Mouse (Mus musculus): ENCODE results near the gene Klk1b3.
"Not testable (repeated sequence)": the region's sequence is repeated elsewhere in the genome, so short reads cannot be mapped to it uniquely, and the experiment has no call there.

Klk1b3 gene

DNA sequence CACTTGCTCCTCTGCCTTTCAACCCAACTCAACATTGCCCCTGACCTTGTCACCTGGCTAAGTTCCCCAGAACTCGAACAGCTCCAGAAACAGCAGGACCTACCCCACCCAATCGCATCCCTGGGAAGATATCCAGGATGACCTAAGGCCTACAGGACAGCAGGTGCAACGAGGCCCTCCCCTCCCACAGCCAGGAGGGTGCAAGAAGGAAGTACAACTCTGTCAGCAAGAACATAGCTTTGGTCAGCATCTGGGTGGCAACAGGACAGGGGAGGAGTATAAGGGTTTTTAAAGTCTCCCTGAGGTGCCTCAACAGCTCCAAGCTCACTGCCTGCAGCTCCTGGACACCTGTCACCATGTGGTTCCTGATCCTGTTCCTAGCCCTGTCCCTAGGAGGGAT is at the start of gene Klk1b3:
Gene Klk1b3, plus strand, starts transcription at position 301 of the 400 bp plus-strand sequence.
- DNase-seq (ENCODE audit: low read depth): no peak

DNA sequence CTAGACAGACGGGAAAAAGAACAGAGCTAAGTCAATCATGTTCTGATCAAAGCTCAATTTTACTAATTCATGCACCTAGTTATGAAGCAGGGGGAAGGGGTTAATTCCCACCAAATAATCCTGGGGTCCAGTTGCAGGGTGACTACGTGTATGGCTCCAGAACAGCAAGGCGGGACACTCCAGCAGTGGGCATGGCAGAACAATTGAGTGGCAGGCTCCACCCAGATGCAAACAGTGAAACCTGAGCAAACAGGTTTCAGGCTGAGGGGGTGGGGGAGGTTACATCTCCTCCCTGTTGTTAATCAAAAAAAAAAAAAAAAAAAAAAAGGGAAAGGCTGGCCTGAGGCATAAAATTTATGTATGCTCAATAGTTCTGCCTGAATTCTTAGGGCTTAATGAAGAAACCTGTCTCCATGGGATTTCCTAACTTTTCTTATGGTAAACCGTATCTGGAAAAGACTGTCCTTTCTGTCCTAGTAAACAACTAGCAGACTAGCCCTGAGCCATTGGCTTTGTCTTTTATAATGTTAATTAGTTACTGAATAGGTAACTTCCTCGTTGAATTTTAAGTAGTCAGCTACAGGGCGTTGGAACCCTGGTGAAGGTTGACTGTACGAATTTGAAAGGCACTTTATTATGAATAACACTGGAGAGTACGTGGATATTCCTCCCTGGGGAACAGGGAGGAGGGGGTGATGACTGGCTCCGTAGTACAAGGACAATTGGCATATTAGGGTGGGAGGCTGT is 18.5 kb upstream of the Klk1b3 start:
- no peak for DNase-seq (ENCODE audit: low read depth)

DNA sequence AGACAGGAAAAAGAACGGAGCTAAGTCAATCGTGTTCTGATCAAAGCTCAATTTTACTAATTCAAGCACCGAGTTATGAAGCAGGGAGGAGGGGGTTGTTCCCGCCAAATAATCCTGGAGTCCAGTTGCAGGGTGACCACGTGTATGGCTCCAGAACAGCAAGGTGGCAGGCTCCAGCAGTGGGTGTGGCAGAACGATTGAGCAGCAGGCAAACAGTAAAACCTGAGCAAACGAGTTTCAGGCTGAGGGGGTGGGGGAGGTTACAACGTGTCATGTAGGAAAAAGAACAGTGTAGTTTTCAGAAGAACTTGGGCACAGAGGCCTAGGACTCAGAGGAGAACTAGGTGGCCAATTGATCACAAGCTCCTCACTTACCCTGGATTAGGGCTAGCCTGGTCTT is 11.5 kb upstream of the Klk1b3 start:
- DNase-seq (ENCODE audit: low read depth): not testable (repeated sequence)

DNA sequence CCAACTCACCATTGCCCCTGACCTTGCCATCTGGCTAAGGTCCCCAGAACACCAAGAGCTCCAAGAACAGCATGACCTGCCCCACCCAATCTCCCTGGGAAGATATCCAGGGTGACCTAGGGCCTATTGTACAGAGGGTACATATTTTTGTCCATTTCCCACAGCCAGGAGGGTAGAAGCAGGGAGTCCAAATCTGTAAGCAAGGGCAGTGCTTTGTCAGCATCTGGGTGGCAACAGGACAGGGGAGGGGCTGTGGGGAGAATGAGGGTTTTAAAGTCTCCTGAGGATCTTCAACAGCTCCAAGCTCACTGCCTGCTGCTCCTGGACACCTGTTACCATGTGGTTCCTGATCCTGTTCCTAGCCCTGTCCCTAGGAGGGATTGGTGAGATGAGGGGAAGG is 10.1 kb upstream of the Klk1b3 start, which contains the start of gene Klk1b24:
Gene Klk1b24, plus strand, starts transcription at position 301 of the 400 bp plus-strand sequence.
- not testable (repeated sequence) for DNase-seq (ENCODE audit: low read depth)

DNA sequence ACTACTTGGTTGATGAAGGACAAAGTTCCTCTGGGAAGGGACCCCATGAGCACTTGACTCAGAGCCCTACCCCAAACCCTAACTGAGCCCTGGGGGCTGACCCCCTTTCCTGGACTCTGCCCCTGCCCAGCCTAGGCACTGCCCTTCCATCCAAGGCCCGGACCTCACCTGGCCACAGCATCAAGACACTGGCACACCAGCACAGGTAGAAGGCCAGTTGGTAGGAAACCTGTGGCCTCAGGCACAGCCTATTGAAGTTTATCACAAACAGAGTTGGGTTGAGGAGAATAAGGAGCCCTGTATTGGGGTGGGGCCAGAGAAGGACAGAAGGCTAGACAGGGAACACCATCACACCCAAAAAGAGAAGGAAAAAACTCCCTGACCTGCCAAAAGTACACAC is 4.5 kb upstream of the Klk1b3 start:
- not testable (repeated sequence) for DNase-seq (ENCODE audit: low read depth)

DNA sequence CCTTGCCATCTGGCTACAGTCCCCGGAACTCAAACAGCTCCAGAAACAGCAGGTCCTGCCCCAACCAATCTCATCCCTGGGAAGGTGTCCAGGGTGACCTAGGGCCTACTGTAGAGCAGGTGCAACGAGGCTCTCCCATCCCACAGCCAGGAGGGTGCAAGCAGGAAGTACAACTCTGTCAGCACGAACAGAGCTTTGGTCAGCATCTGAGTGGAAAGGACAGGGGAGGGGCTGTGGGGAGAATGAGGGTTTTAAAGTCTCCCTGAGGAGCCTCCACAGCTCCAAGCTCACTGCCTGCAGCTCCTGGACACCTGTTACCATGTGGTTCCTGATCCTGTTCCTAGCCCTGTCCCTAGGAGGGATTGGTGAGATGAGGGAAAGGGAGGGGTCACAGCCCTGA is 9.1 kb downstream of the Klk1b3 start, which contains the start of gene Klk1b4:
Gene Klk1b4, plus strand, starts transcription at position 301 of the 400 bp plus-strand sequence.
- DNase-seq (ENCODE audit: low read depth): not testable (repeated sequence)

DNA sequence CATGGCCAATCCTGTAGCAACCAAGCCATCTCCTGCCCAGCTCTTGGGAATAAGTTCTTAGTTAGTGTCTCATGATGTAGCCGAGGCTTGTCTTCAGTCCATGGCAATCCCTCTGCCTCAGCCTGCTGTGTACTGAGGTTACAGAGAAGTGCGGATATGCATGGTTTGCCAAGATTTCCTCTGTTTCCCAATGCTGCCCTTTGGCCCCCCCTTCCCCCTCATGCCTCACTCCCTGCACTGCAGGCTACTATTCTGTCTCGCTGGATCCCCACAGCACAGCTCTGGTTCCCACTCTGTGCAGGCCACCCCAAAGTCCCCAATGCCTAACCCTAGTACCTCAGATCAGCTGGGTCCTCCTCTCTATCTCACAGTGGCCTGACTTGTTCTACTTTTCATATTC is 10.3 kb downstream of the Klk1b3 start:
- no peak for DNase-seq (ENCODE audit: low read depth)

DNA sequence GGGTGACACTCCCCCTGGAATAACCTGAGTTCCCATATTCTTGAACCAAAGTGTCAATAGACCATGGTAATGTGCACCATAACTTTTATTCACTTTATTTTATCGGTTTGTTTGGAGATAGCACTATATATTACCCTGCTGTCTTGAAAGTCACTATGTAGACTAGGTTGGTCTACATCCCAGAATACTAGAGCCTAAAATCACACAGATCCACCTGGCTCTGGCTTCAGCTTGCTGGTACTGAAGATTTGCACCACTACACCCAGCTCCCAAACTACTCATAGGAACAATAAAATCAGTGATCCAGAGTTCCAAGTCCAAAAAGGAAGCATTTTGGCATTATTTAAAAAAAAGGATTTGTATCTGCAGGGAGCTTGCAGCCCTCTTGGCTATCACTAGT is 17.7 kb downstream of the Klk1b3 start, which contains the start of gene Klk1b5:
Gene Klk1b5, plus strand, starts transcription at position 301 of the 400 bp plus-strand sequence.
- no peak for DNase-seq (ENCODE audit: low read depth)

DNA sequence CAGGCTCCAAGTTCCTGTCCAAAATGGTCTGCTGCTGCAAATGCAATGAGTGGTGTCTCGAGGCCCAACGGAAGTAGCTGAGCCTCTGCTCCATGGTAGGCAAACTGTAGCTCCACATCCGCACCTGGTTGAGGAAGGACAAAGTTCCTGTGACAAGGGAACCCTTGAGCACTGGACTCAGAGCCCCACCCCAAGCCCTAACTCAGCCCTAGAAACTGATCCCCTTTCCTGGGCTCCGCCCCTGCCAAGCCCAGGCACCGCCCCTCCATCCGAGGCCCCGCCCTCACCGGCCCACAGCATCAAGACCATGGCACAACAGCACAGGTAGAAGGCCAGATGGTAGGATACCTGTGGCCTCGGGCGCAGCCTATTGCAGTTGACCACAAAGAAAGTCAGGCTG is 23.6 kb downstream of the Klk1b3 start:
- not testable (repeated sequence) for DNase-seq (ENCODE audit: low read depth)

DNA sequence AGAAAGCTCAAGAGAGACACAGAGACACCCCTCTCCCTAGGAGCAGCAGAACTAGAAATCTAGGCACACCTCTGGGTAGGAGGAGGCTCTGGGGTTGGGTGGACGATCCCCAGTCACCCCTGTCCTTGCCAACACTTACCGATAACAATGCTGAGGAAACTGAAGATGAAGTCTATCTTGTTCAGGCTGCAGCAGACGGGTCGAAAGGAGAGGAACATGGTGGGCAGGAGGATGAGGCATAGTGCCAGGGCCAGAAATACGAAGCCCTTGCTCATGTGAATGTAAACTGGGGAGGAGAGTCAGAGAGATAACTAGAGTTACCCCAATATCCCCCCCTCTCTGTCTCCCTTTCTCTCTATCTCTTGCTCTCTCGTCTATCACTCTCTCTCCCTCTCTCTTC is 24.3 kb downstream of the Klk1b3 start:
- not testable (repeated sequence) for DNase-seq (ENCODE audit: low read depth)

DNA sequence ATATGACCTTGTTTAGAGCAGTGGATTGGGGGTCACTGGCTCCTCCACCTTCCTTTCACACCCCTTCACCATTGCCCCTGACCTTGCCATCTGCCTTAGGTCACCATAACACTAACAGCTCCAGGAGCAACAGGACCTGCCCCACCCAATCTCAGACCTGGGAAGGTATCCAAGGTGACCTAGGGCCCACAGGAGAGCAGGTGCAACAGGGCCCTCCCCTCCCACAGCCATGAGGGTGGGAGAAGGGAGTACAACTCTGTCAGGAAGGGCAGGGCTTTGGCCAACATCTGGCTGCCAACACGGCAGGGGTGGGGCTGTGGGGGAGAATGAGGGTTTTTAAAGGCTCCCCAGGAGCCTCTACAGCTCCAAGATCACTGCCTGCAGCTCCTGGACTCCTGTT is 27.1 kb downstream of the Klk1b3 start, which contains the start of gene Klk1:
Gene Klk1, plus strand, starts transcription at position 285 of the 400 bp plus-strand sequence.
- no peak for DNase-seq (ENCODE audit: low read depth)

DNA sequence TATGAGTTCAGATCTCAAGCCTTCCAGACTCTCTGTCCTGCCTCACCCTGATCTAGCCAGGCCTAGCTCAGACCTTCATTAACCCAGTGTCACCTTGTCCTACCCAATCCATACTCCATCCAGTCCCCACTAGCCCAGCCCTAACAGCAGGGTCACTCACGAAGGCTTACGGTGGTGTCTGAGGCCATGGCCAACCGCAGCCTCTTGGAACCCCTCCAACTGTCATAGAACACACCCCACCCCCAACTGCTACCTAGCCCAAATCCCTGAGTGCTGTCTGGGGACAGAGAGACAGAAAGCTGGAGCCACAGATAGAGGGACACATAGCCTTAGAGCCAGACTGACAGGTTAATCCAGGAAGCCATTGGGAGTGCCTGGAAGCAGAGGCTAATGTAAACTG is 37.9 kb downstream of the Klk1b3 start, which contains the start of gene Gm36864:
Gene Gm36864, plus strand, starts transcription at position 269 of the 400 bp plus-strand sequence.
- DNase-seq (ENCODE audit: low read depth): no peak

DNA sequence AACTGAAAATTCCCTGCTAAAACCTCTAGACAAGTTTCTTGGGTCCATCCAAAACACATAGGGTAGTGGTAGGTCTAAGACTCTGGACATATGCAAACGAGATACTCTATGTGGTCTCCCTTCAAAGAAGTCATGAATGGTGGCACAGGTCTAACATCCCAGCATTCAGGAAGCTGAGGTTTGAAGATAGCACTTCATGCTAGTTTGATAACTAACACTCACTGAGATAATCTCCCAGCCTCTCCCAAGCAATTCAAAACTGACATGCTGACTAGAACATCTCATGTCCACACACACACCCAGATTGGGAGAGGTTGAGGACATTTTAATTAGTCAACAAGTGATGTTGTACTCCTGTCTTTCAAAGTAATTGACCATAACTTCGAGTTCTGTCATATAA is 41.9 kb downstream of the Klk1b3 start:
- no peak for DNase-seq (ENCODE audit: low read depth)

DNA sequence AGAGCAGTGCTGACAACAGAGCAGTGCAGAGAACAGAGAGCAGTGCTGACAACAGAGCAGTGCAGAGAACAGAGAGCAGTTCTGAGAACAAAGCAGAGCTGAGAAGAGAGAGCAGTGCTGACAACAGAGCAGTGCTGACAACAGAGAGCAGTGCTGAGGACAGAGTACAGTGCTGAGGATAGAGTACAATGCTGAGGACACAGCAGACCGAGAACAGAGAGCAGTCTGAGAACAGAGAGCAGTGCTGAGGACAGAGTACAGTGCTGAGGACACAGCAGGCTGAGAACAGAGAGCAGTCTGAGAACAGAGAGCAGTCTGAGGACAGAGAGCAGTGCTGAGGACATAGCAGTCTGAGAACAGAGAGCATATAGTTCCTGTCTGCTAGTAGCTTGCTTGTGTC is 42.7 kb downstream of the Klk1b3 start:
- no peak for DNase-seq (ENCODE audit: low read depth)

DNA sequence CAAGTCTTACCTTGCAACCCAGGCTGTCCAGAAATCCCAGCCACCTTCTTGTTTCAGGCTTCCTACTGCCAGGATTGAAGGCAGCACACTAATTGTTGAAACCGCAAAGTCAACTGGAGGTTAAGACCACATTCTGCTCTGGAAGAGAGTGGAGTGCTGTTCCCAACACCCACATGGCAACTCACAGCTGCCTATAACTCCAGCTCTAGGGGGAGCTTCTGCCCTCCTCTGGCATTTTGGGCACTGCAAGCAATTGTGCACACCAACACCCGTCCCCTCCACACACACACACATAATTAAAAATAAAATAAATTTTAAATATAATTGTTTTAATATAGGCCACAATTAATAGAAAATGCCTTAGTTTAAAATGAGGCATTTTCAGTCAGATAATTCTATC is 43.2 kb downstream of the Klk1b3 start:
- DNase-seq (ENCODE audit: low read depth): no peak

DNA sequence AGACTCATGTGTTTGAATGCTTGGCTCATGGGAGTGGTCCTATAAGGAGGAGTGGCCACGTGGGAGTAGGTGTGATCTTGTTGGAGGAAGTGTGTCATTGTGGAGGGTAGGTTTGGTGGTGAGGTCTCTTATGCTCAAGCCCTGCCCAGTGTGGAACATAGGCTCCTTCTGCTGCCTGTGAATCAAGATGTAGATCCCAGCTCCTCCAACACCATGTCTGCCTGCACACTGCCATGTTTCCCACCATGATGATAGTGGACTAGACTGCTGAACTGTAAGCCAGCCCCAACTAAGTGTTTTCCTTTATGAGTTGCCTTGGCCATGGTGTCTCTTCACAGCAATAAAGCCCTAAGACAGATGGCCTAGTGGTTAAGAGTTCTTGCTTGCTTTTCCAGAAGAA is 46.1 kb downstream of the Klk1b3 start:
- DNase-seq (ENCODE audit: low read depth): no peak

DNA sequence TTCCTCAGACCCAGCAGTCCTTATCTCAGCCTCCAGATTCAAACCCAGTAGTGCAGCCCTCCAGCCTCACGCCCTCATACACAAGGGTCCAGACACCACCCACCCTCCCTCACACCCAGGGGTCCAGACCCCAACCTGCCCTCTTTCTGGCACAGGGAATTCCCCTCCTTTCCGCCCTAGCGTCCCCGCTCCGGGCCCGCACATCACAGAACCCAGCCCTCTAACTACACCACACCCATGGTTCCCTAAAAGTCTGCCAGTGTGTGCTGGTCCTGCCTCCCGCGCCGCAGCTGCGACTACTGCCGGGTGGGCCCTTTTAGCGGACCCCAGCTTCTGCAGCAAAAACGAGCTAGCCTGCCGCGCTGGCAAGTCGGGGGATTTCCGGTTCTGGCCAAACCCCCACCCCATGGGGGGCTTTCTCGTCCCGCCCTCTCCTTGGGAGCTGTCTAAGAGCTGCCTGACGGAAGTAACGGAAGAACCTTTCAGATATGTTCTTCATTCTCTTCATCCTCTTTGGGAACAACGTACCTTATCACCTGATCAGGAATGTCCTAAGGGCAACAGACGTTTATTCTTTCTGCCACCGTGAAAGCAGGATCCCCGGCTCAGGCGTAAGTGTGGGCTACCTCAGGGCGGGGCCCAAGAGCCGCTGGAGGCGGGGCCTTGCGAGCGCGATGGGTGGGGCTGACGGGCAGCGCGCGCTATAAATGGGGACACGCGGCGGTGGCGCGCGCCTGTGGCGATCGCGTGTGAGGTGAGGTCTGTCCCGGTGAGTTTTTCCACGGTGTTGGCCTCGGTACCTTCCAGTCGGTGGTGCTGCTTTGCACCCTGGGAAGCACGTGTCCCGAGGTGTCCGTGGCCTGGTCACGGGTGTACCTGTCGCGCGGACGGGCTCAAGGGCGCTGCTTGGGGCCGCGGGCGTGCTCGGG is 48.3 kb downstream of the Klk1b3 start, which contains the start of the genes 1700028J19Rik and 2410002F23Rik:
Gene 1700028J19Rik, minus strand, starts transcription at position 641 of the 929 bp plus-strand sequence.
Gene 2410002F23Rik, plus strand, starts transcription at position 668 of the 929 bp plus-strand sequence.
- DNase-seq (ENCODE audit: low read depth): peak; percentile 68

DNA sequence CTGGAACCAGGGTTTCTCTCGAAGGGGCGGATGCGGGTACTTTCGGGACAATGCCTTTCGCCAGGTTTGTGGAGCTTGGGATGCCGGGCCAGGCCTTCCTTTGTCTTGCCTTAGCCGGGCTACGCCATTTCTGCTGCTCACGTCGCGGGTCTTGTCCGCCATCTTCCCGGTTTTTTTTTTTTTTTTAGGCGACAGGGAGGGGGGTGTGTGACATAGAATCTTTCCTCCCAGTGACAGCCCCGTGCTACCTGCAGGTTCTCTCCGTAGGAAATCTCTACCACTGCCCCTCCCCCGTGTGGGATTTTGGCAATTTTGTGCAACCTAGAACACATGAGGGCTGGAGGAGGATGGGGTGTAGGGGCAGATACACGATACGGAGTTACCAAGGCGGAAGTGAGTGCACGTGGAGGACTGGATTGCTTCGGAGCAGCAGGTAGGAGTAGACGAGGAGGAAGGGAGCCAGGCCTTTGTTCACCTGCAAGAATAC is 49.0 kb downstream of the Klk1b3 start:
- peak; percentile 39 for DNase-seq (ENCODE audit: low read depth)

DNA sequence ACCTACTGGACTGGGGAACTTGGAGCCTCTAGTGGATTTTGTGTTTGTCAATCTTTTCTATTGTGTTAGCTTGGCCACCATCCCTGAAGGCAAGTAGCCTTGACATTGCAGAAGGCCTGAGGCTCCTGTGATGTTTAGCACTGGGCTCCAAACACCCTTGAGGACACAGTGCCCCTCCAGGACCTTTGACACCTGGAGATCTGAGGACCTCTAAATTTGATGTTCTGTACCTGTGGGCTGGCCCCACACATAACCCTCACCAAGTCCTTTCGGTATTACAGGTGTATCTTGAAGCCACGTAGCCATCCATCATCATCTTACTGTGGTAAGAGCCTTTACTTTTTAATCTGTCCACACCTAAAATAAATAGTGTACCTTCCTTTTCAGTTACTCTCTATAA is 50.0 kb downstream of the Klk1b3 start:
- DNase-seq (ENCODE audit: low read depth): no peak

DNA sequence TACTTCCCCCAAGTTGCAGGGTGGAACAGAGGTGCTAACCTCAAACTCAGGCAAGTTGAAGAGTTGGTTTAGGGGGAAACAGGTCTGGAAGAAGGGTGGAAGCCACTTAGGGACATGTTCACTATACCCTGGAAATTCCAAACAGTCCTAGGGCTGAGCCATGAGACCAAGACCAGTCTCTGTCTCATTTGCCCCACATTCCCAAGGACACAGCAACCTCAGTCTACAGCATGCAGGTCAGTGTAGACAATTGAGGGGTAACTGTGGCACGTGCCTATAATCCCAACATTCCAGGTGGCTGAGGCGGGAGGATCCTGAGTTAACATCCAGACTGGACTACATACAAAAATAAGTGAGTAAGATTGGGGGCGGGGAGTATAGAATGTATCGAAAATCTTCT is 51.3 kb downstream of the Klk1b3 start:
- no peak for DNase-seq (ENCODE audit: low read depth)

DNA sequence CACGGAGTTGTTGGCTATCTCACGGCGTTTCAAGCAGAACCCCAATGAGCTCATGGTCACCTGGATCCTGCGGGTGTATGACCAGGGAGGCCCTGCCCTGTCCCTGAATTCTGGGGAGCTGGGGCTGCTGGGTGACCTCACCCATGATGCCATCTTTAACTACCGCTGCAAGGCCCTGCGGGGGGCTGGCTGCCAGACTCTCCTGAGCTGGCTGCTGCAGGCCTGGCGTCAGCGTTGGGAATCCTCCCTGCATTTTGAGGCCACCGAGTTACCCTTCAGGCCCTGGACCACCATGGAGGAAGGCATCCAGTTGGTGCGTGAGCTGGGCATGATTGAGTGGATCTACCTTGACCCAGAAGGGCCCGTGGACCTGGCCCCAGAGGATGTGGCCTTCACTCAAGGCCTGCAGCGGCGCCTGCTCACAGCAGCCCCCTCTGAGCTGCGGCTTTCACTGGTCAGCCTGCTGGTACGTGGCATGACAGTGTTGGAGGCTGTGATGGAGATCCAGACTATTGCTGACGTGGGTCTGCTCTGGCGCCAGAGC is 52.8 kb downstream of the Klk1b3 start:
- DNase-seq (ENCODE audit: low read depth): not testable (repeated sequence)

Measured in c-Kit-positive CD71-negative TER-119-negative erythroid progenitor cells, embryonic 14.5 days (primary cell).